Mouse (Mus musculus): ENCODE results near the gene Asphd2.
A peak's percentile ranks its signal among the peaks of the same experiment; 100 is the strongest.

Gene Asphd2

GRCm38 (mm10) chr5:112346211-112346965, 48.3 kb downstream of the Asphd2 start:
- no peak for DNase-seq

GRCm38 (mm10) chr5:112344092-112344960, 50.3 kb downstream of the Asphd2 start:
- DNase-seq: peak in 1 of 2 experiments; percentile 22

- peak in 1 of 2 experiments; percentile 74 for DNase-seq
These were observed 51.5 kb downstream of the Asphd2 start for GRCm38 (mm10) chr5:112343205-112343595.

GRCm38 (mm10) chr5:112342463-112343204, 52.0 kb downstream of the Asphd2 start, which contains the start of the genes Srrd and Hps4:
TSS of gene Srrd (minus strand) at chr5:112343040.
TSS of gene Hps4 (plus strand) at chr5:112343083.
- DNase-seq: peak; percentile 95 to 97

GRCm38 (mm10) chr5:112339215-112339614, 55.5 kb downstream of the Asphd2 start:
- DNase-seq: no peak

- DNase-seq: no peak
These were observed 57.7 kb downstream of the Asphd2 start for GRCm38 (mm10) chr5:112337004-112337403.

GRCm38 (mm10) chr5:112335473-112335872, 59.2 kb downstream of the Asphd2 start:
- DNase-seq: peak; percentile 76 to 79
